Mouse (Mus musculus): ENCODE results near the gene Inca1. TPM values are rescaled to one million over a fixed set of nuclear protein-coding genes. Genes with fewer than 3 reads are reported as not detected.
A peak's percentile ranks its signal among the peaks of the same experiment; 100 is the strongest.

Inca1 gene
- polyA plus RNA-seq, 1 experiment: 0.76 TPM

GRCm38 (mm10) chr11:70654923-70655570 is 44.9 kb downstream of the Inca1 start:
- no peaks in the 10 kb centered on the region for H3K27me3 ChIP-seq (ENCODE audit: control insufficient read depth, insufficient read depth, low read length)
- peaks cover 32% of the 10 kb centered on the region for H3K36me3 ChIP-seq (ENCODE audit: control insufficient read depth, insufficient read depth, low read length)
- DNase-seq (ENCODE audit: low read depth in 1 of 2, low spot score in 2 of 2): peak; percentile 76
- WGBS: under 1% methylated on average over 48 of the region's 48 CpGs
- peaks cover 28% of the 10 kb centered on the region; the same call in 1 of the 2 replicates for H3K4me1 ChIP-seq (ENCODE audit: control insufficient read depth, insufficient read depth, insufficient read length)
- TF ChIP-seq POLR2A (IDR thresholded peaks at IDR 0.05; ENCODE audit: low read depth, low read length) (peak; percentile 91), CTCF (IDR thresholded peaks at IDR 0.05; ENCODE audit: extremely low read depth, insufficient read depth, insufficient read length, insufficient replicate concordance) (no peak)
- H3K4me3 ChIP-seq (ENCODE audit: extremely low read depth, insufficient read depth, insufficient read length): peak overlapping the region; percentile 74
- peak overlapping the region; percentile 97 for H3K27ac ChIP-seq (ENCODE audit: insufficient read depth, low read length)

GRCm38 (mm10) chr11:70654198-70654922 is 45.6 kb downstream of the Inca1 start, which contains the start of gene Pfn1:
Pfn1 (minus strand) TSS chr11:70654644.
- peak; percentile 78 to 81 for DNase-seq (ENCODE audit: low read depth in 1 of 2, low spot score in 2 of 2)
- TF ChIP-seq POLR2A (IDR thresholded peaks at IDR 0.05; ENCODE audit: low read depth, low read length) (peak; percentile 98), CTCF (IDR thresholded peaks at IDR 0.05; ENCODE audit: extremely low read depth, insufficient read depth, insufficient read length, insufficient replicate concordance) (no peak)
- H3K36me3 ChIP-seq (ENCODE audit: control insufficient read depth, insufficient read depth, low read length): peaks cover 39% of the 10 kb centered on the region
- no peaks in the 10 kb centered on the region for H3K27me3 ChIP-seq (ENCODE audit: control insufficient read depth, insufficient read depth, low read length)
- H3K4me3 ChIP-seq (ENCODE audit: extremely low read depth, insufficient read depth, insufficient read length): peak within 1 kb of the TSS; percentile 99
- WGBS: under 1% methylated on average over 48 of the region's 61 CpGs
- peaks cover 34% of the 10 kb centered on the region; the same call in 1 of the 2 replicates for H3K4me1 ChIP-seq (ENCODE audit: control insufficient read depth, insufficient read depth, insufficient read length)
- peak within 1 kb of the TSS; percentile 100 for H3K27ac ChIP-seq (ENCODE audit: insufficient read depth, low read length)

- no peaks in the 10 kb centered on the region for H3K27me3 ChIP-seq (ENCODE audit: control insufficient read depth, insufficient read depth, low read length)
- peak overlapping the region; percentile 99 for H3K4me3 ChIP-seq (ENCODE audit: extremely low read depth, insufficient read depth, insufficient read length)
- H3K27ac ChIP-seq (ENCODE audit: insufficient read depth, low read length): peak overlapping the region; percentile 100
- TF ChIP-seq CTCF (IDR thresholded peaks at IDR 0.05; ENCODE audit: extremely low read depth, insufficient read depth, insufficient read length, insufficient replicate concordance): 0 out of 2 replicates have a peak, but pooled peaks have one; percentile 1
- TF ChIP-seq POLR2A (IDR thresholded peaks at IDR 0.05; ENCODE audit: low read depth, low read length): peak; percentile 80
- DNase-seq (ENCODE audit: low read depth in 1 of 2, low spot score in 2 of 2): peak; percentile 46 to 80
- H3K36me3 ChIP-seq (ENCODE audit: control insufficient read depth, insufficient read depth, low read length): peaks cover 44% of the 10 kb centered on the region
- peaks cover 37% of the 10 kb centered on the region; the same call in 1 of the 2 replicates for H3K4me1 ChIP-seq (ENCODE audit: control insufficient read depth, insufficient read depth, insufficient read length)
- under 1% methylated on average over 39 of the region's 63 CpGs for WGBS
Measured at GRCm38 (mm10) chr11:70653345-70654197, 46.4 kb downstream of the Inca1 start.

- H3K4me1 ChIP-seq (ENCODE audit: control insufficient read depth, insufficient read depth, insufficient read length): peaks cover 32% of the 10 kb centered on the region; the same call in 1 of the 2 replicates
Measured at GRCm38 (mm10) chr11:70652884-70653344, 47.0 kb downstream of the Inca1 start.

GRCm38 (mm10) chr11:70652029-70652883 is 47.7 kb downstream of the Inca1 start:
- no peaks in the 10 kb centered on the region for H3K27me3 ChIP-seq (ENCODE audit: control insufficient read depth, insufficient read depth, low read length)
- TF ChIP-seq CTCF (IDR thresholded peaks at IDR 0.05; ENCODE audit: extremely low read depth, insufficient read depth, insufficient read length, insufficient replicate concordance): no peak
- no peak for TF ChIP-seq POLR2A (IDR thresholded peaks at IDR 0.05; ENCODE audit: low read depth, low read length)
- DNase-seq (ENCODE audit: low read depth in 1 of 2, low spot score in 2 of 2): no peak
- H3K36me3 ChIP-seq (ENCODE audit: control insufficient read depth, insufficient read depth, low read length): peaks cover 44% of the 10 kb centered on the region
- peak overlapping the region; percentile 100 for H3K27ac ChIP-seq (ENCODE audit: insufficient read depth, low read length)
- peaks cover 26% of the 10 kb centered on the region; the same call in 1 of the 2 replicates for H3K4me1 ChIP-seq (ENCODE audit: control insufficient read depth, insufficient read depth, insufficient read length)
- H3K4me3 ChIP-seq (ENCODE audit: extremely low read depth, insufficient read depth, insufficient read length): peak overlapping the region; percentile 99
- 20% methylated on average over 12 of the region's 12 CpGs for WGBS

More at GRCm38 (mm10) chr11:70652884-70653344, 47.0 kb downstream of the Inca1 start:
- Histone ChIP-seq H3K4me3 (ENCODE audit: extremely low read depth, insufficient read depth, insufficient read length) (peak overlapping the region; percentile 99), H3K36me3 (ENCODE audit: control insufficient read depth, insufficient read depth, low read length) (peaks cover 44% of the 10 kb centered on the region), H3K27ac (ENCODE audit: insufficient read depth, low read length) (peak overlapping the region; percentile 100), H3K27me3 (ENCODE audit: control insufficient read depth, insufficient read depth, low read length) (no peaks in the 10 kb centered on the region)
- no peak for DNase-seq (ENCODE audit: low read depth in 1 of 2, low spot score in 2 of 2)
- TF ChIP-seq CTCF (IDR thresholded peaks at IDR 0.05; ENCODE audit: extremely low read depth, insufficient read depth, insufficient read length, insufficient replicate concordance) (no peak), POLR2A (IDR thresholded peaks at IDR 0.05; ENCODE audit: low read depth, low read length) (no peak)
- WGBS: 9% methylated on average over 6 of the region's 6 CpGs
